Mouse (Mus musculus) layer of hippocampus, postnatal 14 days (tissue): ENCODE results near the gene Megf11. TPM values are rescaled to one million over a fixed set of nuclear protein-coding genes. Genes with fewer than 3 reads are reported as not detected.
"Not testable (repeated sequence)": the region's sequence is repeated elsewhere in the genome, so short reads cannot be mapped to it uniquely, and the experiment has no call there.

ENCODE experiments used
- DNase-seq, 2 experiments: peaks; one replicate each; pipeline ENCODE4 v3.0.0; 2021 to 2022; ENCODE audit warnings: low spot score in 2 of 2, mixed read lengths in 1 of 2
- total RNA-seq, 2 experiments: library from RNA; stranded (reverse); gene quantifications; 2 replicates each; pipeline ENCODE4 v1.2.3; 2021

Megf11 gene
- total RNA-seq, 2 experiments from 2014 or later, result 16.1 to 16.3 TPM

DNA sequence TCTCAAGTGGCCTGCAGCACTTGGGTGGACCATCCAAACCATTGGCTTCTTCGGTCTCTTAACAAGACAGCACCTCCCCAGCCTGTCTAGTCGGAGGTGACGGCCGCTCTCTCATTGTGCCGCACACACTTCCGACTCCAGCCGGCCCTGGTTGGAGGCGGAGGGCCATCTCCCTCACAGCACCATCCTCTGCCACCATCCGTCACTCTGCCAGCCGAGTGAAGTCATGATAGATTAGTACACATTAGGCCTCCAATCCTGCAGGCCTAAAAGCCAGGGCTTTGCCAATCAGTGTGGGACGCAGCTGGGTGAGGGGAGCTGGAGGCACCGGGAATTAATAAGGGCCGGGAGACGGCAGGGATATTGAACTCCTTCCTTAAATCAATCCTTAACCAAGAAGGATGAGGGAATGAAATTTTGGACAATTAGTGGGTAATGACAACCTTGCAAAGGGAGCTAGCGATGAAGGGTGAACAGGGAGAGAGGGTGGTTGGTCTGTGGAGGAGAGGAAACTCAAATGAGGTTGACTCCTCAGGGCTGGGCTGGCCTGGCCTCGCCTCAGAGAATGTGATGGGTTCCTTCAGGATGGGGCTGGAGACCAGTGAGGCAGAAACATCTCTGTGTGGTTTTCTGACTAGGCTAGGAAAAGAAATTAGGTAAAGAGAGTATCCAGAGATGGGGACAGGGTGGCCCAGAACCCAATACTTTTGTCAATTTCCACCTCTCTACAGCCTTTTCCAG lies 76.3 kb downstream of the Megf11 start:
- DNase-seq, result no peak

DNA sequence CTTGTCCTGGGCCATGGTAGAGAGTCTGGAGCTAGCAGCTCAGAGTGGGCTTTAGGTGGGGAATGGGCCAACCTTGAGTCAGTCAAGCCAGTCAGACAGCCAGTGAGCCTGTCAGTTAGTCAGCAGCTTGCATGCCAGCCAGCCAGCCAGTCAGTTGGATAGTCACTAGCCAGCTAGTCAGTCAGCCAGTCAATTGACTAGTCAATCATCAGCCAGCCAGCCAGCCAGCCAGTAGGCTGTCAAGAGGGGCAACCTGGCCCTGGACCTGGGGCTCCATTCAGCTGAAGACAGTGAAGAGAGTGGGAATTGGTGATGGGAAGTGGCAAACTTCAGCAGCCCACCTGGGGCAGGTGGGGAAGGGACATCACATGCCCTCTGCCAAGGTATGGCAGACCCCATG lies 77.4 kb downstream of the Megf11 start:
- no peak for DNase-seq

DNA sequence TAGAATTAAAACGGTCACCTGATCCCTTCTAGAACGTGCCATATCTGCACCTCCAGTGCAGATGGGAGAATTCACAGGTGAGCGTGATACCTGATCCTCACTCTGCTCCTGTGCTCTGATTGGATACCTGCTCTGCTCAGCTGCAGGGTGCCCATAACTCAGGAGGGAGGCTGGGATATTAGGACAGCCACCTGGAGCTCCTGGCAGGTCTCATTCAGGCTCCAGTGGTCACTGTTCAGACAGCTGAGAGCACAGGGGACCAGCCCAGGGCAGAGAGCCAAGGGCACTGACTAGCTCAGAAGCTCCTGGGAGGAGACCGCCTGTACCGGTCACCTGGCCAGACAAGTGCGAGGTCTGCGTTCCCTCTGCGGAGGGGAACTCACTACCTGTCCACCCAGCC lies 80.7 kb downstream of the Megf11 start:
- no peak for DNase-seq

DNA sequence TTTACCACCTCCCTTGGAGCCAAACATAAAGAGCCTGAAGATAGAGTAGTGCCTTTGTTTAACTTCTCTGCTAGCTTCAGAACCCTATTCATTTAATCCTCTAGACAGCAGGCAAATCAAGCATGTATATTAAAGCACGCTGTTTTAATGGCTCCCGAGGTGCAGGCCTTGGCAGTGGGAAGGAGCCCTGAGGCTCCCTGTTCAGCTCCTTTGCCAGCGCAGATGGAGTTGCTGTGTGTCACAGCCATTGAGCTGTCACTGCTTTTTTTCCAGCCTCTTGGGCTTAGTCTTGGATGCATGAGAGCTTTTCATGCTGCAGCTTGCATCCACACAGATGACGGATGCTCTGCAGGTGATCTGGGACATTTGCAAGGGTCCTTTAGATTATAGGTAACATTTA lies 81.1 kb downstream of the Megf11 start:
- no peak for DNase-seq

DNA sequence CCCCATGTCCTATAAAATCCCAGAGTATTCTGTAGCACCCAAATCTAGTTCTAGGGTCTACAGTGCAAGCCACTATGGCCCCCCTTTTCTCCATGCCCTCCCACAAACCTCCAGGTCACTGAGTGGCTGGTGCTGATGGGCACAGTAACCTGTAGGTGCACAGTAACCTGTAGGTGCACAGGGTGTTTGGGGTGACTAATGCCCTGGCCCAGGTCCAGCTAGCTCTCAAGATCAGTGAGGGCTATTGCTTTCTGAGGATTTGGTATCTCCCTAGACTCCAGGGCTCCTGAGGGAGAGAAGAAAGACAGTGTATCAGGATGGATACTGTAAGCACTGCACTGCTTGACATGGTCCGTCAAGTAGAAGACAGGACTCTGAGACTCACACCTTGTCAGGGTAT lies 85.4 kb downstream of the Megf11 start:
- no peak for DNase-seq

DNA sequence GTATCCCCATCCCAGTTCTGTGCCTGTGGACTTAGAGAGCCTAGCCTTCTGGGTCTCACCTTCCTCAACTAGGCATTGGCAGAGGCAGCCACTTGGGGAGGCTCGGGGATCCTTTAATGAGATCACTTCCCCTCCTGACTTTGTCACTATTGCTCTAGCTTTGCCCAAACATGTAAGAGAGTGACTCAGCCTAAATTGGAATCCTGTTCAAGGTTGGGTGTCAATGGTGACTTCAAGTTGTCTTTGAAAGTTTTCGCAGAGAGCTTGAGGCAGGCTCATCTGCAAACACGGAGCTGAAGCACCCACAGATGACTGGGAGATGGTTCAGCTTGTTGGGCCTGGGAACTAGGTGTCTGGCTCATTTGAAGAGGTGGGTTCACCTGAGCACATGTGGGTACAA lies 85.9 kb downstream of the Megf11 start:
- DNase-seq, result no peak

DNA sequence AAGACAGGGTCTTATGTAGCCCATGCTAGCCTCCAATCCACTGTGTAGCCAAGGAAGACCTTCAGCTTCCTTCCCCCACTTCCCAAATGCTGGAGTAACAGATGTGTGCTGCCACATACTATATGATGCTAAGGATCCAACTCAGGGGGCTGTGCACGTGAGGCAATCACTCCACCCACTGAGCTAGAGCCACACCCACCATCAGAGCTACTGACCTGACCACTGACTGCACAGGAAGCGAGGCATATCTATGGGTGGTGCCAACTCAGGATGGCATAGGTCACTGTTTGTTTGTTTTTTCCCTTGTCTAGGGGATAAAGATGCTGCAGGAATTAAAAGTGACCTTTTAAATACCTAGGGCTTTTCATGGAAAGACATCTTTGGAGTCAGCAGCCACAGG lies 86.7 kb downstream of the Megf11 start:
- no peak for DNase-seq

DNA sequence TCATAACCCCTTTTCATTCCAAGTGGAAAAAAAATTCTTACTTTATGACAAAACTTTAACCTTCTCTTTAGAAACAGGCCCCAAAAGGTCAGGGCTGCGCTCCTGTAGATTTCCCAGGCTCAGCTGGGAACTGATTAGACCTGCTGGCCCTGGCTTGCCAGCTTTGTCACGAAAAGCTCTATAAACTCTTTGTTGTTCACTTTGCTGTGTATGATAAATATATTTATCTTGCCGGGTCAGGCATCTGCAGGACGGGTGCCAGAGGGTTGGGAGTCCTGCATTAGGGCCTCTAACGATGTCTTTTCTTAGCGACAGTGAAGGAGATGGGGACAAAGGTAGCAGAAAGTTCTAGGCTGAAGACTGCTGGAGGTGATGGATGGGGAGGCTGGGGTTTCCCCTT lies 87.3 kb downstream of the Megf11 start:
- DNase-seq, result no peak

DNA sequence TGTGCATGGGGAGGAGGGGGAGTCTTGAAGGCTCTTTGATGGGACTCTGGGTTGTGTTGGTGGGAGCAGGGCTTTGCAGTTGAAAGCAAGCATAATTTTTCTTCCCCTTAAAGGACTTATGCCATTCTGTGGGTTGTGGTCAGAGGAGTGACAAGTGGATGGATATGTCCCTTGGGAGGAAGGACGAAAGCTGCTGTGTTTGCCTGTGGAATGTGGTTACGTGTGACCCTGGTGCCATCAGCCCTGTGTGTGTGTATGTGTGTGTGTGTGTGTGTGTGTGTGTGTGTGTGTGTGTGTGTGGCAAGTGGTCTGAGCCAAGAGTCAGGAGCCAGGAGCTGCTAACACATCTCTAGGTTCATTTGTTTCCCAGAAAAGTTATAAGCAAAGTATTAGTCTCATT lies 87.7 kb downstream of the Megf11 start:
- DNase-seq, result no peak

DNA sequence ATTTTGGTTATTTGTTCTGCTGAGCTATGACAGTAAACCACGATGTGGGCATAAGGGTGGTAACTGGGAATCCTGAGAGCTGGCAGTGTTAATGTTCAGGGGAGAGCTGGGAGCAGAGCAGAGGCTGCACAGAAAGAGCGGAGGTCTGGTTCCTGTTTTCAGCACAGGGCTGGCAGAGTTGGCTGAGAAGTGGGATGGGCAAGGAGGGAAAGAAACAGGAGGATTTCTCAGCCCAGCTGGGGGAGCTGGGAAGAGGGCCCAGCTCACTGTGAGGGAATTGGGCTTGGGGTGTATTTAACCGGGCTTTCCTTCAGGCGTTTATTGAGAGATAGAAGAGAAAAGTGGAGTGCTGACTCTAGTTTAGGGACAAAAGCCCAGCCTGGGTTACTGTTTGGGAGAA lies 88.3 kb downstream of the Megf11 start:
- DNase-seq, result peak in 1 of 2 experiments; percentile 38

DNA sequence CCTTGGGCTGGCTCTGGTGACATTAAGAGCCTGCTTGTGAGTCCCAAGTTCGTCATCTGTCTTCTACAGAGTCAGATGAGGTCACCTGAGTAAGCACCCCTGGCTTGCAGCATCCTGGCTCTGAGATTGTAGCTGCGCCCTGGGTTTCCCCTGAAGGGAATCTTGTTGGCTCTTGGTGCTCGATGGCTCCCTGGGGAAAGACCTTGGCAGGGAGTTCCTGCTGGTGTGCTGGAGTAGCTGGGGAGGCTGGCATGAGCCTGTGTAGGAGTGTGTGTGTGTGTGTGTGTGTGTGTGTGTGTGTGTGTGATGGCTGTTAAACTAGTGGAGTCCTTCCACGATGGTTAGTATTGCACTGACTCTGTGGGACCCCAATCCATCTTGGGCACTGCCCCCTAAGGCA lies 88.7 kb downstream of the Megf11 start:
- no peak for DNase-seq

DNA sequence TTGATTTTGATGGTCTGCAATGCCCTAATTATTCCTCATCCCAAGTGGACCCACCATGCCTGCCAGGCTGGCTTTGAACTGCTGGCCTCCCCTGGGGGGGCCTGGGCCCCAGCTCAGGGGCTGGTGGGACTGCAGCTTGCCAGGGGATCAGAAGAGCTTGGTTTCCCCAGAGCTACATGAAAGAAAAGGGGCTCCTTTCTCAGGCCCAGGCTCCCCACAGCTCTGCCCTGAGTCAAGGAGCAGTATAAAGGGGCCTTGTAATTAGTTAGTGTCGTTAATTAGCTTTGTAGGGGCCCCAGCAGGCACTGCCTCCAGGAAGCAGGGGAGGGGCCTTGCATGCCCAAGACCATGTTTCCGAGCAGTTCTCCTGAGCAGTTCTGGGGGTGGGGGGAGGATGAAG lies 90.5 kb downstream of the Megf11 start:
- no peak for DNase-seq

DNA sequence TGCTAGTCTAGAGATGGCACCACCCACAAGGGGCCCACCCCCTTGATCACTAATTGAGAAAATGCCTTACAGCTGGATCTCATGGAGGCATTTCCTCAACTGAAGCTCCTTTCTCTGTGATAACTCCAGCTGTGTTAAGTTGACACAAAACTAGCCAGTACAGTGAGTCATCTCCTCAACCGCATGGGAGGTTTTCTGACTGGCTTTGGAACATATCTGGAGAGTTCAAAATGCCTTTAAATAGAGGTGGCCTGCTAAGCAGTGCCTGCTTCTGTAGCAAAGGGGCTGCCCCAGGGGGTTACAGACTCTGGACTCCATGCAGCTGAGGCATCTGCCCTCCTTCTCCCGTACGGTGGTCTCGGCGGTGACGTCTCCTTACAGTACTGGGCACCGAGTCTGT lies 92.0 kb downstream of the Megf11 start:
- not testable (repeated sequence) for DNase-seq

DNA sequence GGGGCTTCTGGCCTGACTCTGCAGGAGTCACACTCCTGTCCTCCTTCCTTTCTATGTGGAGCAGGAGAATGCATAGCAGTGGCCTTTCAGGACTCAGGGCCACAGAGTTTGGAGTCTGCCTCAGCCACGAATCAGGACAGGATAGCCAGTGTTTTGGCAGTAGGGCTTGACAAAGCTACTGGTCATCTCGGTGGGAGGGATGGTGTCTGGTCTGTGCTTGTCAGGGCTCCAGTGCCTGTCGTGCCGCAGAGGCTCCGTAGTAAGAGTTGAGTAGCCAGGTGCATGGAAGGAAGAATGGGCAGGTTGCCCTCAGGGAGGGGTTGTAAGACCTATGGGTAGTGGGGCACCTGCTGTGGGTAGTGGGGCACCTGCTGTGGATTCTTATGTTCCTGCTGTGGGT lies 96.7 kb downstream of the Megf11 start:
- no peak for DNase-seq

DNA sequence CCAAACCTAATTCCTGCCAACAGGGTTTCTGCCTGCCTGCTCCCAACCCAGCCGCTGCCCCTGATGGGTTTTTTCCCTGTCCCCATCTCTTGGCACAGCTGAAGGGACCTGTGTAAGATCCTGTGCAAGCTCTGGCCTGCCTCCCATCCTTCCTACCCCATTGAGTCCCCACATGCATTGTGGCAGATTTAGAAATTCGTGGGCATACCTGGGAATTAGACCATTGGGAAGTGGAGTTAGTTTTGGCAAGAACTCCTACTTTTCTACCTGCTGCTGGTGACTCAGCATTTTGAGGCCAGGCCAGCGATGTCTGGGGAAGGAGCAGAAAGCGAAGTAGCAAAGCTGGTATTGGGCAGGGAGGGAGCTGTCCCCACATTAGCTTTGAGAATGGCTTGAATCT lies 102.0 kb downstream of the Megf11 start:
- DNase-seq, result no peak

DNA sequence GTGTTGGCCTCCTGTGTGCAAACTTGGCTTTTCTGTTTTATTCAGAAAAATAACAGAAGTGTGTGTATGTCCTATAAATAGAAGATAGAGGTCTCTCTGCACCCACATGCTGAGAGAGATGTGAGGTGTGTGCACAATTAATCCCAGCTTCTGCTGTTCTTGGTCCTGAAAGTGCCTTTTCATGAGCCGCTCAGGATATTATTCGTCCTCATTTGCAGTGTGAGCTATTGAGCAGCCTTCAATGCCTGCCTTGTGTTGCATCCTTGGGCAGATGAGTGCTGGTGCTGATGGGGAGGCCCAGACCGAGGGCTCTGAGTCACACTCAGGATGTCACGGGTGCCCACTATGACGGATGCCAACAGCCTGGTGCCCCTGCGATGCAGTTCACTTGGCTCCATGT lies 109.2 kb downstream of the Megf11 start:
- DNase-seq, result peak; percentile 14 to 31

DNA sequence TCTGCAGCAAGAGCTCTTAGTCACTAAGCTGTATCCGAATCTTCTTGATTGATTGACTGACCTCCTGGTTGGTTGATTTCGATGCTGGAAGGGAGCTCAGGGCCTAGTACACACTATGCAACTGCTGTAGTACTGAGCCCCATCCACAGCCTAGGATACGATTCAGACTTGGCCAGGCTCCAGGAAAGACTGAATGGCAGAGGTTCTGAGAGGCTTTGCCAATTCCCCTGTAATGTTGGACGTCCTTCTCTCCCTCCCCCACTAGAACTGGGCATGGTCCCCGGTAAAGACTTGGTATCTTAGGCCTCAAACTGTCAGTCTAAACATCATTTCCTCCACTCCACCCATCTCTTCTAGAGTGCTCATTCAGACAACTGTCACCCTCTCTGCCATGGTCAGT lies 113.5 kb downstream of the Megf11 start:
- peak; percentile 41 to 68 for DNase-seq

DNA sequence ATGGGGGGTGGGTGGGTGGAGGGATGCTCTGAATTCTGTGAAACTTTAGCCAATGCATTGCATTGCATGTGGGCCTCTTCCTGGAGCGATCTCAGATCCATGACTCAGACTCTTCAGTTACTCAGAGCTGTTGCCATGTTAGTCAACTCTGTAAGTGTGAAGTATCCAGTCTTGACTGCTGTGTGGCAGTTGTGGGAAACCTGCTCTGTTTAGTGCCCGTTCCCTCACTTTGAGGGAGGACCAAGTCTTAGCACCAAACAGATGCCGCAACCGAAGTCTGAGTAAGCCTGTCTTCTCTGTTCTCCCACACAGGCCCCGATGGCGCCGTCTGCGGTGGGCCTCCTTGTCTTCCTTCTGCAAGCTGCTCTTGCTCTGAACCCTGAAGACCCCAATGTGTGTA lies 115.8 kb downstream of the Megf11 start:
- DNase-seq, result no peak

DNA sequence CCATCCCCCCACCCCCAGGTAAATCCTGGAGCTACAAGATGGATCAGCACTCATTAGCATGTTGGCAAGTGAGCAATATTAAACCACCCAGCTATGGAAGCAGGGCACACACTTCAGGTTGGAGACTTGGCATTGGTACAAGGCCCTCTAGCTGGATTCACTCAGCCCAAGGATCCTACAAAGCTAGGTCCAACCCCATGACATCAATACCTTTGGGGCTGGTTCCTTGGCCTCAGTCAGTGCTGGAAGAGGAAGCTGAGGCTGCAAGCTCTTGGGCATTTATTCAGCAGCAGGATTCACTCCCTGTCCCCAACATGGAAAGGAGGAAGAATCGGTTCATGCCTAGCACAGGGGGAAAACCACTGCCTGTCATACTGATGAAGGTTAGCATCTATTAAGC lies 118.6 kb downstream of the Megf11 start:
- DNase-seq, result no peak

DNA sequence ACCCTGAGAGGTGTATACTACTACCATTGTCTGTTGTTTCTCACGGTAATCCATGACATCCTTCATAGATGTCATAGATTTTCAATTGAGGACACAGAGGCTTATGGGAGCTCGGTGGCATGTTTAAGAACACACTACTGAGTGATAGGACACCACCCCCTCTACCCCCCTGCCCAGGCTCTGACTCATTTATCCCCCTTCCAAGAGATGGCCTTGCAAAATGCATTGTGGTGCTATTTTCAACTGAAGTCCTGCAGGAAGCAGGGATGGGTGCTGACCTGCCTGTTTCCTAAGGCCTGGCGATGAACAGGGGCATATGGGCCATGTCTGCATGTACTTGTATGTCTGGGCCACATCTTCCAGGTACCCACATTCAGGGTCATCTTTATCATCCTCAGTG lies 119.0 kb downstream of the Megf11 start:
- no peak for DNase-seq

DNA sequence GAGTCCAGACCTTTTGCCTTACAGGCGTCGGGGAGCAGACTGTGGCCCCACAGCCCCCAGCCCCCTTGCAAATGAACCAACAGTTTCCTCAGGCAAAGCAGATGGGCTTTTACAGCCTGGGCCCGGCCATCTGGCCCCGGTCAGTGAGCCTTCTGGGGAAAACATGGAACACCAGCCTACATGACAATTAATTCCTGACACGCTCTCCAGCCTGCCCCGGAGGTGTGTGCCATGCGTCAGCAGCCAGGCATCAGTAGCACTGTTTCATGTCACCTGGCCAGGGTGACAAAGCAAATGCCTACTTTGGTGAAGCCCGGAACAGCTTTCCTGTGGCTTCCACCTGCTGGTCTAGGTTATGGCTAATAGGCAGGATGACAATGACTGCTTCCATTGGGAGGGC lies 119.5 kb downstream of the Megf11 start:
- peak in 1 of 2 experiments; percentile 39 for DNase-seq

DNA sequence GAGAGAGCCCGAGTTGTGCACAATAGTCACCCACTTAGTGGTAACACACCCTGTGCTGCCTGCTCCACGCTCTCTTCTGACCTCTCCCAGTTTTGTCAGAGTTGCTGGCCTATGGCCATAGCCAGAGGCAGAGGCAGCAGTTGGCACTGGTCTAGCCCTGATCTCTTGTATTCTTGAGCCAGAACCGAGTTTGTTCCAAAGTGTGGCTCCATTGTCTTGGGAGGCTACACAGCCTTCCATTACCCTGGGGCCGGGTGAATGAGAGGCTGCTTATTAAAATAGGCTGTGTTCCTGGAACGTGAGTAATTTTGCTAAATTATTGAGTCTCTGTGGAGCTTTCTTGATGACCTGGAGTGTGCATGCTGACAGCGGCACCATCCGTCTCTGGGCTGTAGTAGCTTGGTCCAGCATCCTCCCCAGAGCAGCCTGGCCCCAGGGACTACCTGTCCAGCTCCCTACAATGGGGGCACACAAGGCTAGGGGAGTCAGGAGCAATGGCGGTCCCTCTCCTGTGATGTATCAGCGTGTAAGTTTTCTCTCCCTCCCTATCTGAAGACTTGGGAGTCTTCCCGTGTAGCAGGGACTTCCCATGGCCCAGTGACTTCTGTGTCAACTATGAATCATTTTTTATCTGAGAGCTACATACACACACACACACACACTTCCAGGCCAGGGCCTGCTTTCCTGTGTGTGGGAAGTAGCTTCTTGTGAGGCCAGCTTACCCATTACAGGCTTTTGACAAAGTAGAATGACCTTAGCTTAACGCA lies 121.2 kb downstream of the Megf11 start:
- no peak for DNase-seq

DNA sequence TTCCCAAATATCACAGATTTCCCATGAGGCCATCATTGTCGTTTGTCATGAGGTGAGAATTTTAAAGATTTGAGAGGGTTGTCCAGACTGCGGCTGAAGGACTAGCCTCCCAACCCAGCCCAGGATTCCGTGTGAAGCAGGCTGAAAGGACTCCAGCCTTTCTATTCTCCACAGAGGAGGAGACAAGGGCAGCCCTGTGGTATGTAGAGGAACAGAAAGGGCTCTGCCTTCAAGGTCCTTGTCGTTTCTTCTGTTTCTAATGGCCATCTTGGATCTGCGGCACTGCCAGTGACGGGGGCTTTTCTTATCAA lies 121.7 kb downstream of the Megf11 start:
- no peak for DNase-seq
